Mouse (Mus musculus) v-Abl transformed pro-B cells (cell line): ENCODE results near the gene Ndufv3.
"Not testable (repeated sequence)": the region's sequence is repeated elsewhere in the genome, so short reads cannot be mapped to it uniquely, and the experiment has no call there.

Experiments
- in situ Hi-C, 2 experiments: fragments of 400-800 bp; cut with MboI; formaldehyde crosslinking; loops; one replicate each; pipeline ENCODE4 v1.15.1; 2025; ENCODE audit not compliant: unreplicated experiment in 2 of 2

The Ndufv3 gene

DNA sequence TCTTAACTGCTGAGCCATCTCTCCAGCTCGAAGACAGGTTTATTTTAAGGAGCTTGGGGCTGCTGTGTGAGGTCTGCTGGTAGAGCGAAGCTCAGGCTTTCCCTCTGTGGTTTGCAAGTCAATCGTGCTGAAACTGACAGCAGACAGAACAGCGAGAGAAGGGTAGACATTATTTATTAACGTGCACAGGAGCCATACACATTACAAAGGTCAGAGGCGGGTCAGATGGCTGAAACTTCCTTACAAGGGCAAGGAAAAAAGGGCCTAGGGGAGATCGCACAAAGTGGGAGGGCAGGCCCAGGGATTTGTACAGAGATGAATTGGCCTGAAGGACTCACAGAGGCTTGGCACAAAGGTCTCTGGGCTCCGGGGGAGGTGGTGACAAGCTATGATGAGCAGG is 29.5 kb downstream of the Ndufv3 start:
- in situ Hi-C loops: no loop called here

DNA sequence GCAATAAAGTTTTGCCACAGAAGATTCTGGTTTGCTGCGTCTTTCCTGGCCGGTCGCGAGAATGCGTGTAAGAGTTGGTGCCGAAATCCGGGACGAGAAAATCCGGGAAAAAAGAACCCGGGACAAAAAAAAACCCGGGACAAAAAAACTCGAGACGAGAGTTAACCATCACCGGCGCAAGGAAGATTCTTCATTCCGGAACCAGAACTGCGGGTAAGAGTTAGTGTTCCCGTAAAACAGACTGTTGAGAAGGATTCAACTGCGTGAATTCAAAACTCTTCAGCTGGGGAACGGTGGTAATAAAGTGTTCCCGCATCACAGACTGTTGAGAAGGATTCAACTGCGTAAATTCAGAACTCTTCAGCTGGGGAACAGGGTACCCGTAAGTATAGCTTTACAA is 32.7 kb downstream of the Ndufv3 start:
- in situ Hi-C loops: not testable (repeated sequence)

DNA sequence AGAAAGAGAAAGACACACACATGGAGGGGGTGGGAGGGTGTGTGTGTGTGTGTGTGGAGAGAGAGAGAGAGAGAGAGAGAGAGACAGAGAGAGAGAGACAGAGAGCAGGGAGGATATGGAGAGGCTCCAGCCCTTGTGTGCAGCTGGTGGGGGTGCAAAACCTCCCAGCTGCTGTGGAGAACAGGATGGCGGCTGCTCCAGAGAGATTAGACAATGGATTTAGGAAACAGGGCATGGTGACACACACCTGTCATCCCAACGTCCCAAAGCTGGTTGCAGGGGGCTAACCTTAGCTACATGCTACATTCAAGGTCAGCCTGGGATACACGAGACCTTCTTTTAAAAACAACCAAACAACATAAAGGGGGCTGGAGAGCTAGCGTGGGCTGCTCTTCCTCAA is 36.3 kb downstream of the Ndufv3 start:
- in situ Hi-C loops: no loop called here

DNA sequence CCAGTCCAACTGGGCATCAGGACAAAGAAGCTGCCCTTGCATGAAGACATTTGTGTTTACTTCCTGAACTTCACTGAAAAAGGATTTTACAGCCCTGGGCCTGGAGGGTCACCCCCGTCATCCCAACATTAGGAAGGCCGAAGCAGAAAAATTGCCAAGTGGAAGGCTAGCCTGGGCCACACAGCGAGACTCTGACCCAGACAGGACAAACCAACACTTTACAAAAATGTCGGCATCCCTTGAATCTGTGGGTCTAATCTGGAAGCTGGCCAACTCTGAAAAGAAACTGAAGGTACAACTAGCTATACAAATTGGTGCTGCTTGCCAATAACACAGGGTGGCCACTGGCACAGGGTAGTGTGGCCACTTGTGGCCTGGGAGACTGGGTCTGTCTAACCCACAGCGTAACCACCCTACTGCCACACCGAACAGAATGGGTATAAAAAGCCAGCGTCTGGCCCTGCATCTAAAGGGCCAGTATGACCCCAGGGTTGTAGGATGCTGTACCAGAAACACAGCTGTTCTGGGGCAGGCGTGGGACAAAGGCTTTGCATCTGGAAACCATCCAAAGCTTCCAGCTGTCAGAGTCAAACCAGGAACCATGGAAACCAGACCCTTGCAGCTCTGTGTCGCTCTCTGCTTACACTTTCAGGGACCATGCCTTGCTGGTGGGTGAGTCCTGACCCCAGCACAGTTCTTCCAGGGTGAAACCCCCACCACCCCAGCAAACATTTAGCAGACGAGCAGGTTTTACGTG is 37.4 kb downstream of the Ndufv3 start:
- in situ Hi-C loops: no loop called here

DNA sequence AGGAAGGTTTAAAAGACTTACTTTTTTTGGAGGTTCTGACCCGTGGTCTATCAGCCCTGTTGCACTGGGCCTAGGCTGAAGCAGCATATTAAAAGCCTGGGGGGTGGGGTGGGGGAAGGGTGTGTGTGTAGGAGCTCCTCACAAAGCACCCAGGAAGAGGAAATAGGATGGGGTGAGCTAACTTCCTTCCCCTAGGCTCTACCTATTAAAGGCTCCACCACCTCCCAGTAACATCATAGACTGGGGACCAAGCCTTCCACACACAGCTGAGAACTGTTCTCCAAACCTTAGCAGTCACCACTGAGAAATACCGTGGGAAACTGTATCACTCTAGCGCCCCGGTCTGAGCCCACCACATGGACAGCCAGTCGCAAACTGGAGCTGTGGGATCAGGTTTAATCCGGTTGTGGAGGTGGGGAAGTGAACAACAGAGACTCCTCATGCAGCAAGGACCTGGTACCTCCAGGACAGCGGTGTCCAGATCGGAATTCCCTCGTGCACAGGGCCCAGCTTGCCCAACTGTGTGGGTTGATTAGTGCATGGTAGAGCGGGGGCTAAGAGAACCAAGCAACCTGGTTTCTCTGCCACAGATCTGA is 38.1 kb downstream of the Ndufv3 start:
- in situ Hi-C loops: no loop called here

GRCm38 (mm10) chr17:31559021-31559789 is 39.3 kb downstream of the Ndufv3 start:
- in situ Hi-C loops: no loop called here

DNA sequence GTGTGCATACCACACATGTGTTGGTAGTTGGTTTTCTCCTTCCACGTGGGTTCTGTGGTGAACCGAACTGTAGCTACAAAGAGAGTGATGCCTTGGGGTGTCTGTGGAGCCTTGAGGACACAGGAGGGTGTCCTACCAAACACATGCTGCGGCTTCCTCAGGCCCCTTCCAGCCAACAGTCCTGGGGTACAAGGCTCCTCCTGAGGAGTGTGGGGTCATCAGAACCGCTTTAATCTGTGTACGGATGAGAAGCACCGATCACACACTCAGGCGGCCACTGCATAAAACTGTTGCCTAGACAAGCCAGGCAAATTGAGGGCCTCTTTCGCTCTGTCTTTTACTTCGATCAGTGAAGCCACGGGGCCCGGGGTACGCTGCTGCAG is 43.7 kb downstream of the Ndufv3 start:
- in situ Hi-C loops: loop anchor here in 1 of 2 experiments (5.0 kb wide), 1 partner anchor 46 kb away; the partner anchor contains the start of gene Wdr4

DNA sequence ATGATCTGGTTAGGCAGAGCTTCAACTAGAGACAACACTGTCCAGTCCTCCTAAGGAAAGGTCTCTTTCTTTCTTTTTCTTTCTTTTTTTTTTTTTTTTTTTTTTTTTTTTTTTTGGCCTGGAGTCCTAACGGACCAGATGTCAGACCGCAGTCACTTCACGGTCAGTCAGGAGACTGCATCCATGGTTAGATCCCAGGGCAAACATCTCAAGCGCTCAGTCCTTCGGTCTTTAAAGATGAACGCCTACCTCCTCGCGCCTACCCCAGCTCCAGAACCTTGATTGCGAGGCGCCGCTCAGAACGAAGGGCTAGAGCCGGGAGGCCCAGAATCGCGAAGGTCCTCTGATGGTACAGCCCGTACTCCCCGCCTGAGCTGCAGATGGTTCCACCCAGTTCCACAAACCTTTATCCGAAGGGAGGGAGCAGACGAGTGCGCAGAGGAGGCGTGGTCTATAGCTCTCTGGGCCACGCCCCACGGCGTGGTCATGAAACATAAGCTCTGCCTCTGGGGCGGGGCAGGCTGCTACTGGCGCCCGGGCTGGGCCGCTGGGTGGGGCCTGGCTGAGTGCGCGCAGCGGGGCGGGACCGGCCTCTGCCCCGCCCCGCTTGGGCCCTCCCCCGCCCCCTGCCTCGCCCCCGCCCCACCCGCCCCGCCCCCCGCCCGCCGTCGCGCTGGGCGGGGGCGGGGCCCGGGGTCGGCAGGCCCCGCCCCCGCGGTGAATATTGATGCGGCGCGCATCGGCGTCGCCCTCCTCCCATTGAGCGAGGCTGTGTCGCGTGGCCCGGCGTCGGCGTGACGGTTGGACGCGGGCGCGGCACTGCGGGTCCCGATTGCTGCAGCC is 44.3 kb downstream of the Ndufv3 start, which contains the start of gene Pknox1:
TSS of gene Pknox1 (plus strand) at position 720 of the 843 bp plus-strand sequence.
- in situ Hi-C loops: loop anchor here in 1 of 2 experiments (5.0 kb wide), 1 partner anchor 47 kb away; the partner anchor contains the start of gene Wdr4

DNA sequence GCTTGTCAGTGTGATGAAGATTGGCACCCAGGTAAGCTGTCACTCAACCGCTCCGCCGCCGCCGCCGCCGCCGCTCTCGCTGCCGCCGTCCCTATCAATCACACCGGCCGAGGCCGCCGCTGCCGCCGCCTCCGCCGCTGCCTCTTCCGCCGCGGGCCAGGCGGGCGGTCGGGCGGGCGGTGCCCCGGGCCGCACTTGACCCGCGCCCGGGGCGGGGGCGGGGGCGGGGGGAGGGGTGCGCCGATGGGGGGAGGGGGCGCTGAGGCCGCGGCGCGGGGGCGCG is 44.9 kb downstream of the Ndufv3 start:
- in situ Hi-C loops: loop anchor here in 1 of 2 experiments (5.0 kb wide), 1 partner anchor 47 kb away; the partner anchor contains the start of gene Wdr4

GRCm38 (mm10) chr17:31565141-31566056 is 45.5 kb downstream of the Ndufv3 start:
- in situ Hi-C loops: no loop called here

GRCm38 (mm10) chr17:31566276-31566675 is 46.4 kb downstream of the Ndufv3 start:
- in situ Hi-C loops: no loop called here

GRCm38 (mm10) chr17:31569756-31570155 is 49.8 kb downstream of the Ndufv3 start:
- in situ Hi-C loops: no loop called here

DNA sequence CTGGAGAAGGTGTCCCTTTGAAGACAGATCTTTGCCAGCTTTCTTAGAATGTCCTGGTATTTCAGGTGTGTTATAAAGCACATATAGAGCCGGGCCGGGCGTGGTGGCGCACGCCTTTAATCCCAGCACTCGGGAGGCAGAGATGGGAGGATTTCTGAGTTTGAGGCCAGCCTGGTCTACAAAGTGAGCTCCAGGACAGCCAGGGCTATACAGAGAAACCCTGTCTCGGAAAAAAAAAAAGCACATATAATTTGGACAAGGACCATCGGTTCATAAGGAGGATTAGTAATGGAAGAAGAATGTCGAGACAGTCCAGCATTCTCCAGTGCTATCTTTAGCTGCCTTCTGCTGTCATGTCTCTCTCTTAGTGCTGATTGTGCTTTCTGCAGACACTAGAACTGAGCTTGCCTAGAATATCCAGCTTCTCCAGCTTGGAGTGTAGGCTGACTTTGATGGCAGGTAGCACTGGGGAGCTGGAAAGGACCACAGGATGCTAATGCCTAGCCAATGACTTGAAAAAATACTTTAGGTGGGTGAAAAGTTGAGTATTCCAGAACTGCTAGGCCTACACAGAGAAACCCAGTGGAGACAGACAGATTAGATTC is 50.5 kb downstream of the Ndufv3 start:
- in situ Hi-C loops: no loop called here

DNA sequence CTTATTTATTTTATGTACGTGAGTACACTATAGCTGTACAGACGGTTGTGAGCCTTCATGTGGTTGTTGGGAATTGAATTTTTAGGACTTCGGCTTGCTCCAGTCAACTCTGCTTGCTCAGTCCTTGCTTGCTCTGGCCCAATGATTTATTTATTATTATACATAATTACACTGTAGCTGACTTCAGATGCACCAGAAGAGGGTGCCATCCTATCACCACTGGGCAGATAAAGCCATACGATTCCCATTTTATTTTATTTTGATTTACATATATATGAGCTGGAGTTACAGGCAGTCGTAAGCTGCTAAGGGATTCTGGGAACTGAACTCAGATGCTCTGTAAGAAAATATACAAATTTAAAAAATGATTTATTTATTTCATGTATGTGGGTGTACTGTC is 51.8 kb downstream of the Ndufv3 start:
- in situ Hi-C loops: no loop called here

DNA sequence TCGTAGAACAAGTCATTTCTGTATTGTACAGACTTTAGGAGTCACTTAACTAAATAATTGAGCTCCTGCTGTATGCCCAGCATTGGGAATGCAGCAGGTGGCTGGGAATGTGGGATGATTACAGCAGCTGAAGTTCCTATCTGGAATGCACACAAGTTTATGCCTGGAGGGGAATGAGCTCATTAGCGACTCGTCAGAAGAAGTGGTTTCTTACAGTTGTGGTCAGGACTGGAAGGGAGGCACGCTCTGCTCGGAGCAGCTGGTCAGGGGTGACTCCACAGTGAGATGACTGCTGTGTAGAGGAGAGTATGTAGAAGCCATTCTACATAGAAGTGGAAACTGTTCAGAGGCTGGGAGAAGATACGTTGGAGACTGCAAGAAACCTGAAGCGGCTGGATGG is 54.7 kb downstream of the Ndufv3 start:
- in situ Hi-C loops: no loop called here

DNA sequence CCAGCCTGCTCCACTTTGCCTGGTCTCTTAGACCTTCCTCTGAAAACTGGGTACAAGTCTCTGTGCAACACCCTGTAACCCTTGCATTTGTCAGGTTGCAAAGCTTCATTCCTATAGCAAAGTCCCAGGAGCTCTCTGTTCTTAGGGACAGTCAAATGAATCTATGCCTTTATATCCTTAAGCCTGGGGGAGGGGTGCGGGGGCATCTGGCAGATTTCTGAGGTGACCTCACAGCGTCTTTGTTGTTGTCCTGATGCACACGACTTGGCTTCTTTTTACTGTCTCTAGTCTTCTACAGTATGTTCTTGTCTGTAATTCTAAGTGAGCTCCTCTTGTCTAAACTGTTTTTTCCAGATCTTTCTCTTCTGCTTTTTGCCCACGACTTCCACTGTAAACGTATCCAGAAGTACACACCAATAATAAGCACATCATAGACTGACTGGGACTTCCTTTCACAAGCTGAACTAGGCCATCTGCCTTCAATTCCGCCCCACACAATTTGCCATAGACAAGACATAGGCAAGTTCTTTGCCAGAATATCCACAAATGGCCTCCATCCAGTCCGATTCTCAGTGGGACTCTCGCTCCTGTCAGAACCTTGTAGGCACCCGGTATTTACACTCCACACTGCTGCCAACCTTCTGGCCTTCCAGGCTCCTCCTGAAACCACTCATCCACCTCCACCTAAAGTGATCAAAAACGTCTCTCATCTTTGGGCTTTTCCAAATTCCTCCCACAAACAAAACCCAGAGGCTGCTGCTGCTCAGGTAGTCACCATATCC is 56.7 kb downstream of the Ndufv3 start:
- in situ Hi-C loops: no loop called here

GRCm38 (mm10) chr17:31580344-31580743 is 60.4 kb downstream of the Ndufv3 start:
- in situ Hi-C loops: no loop called here
